ENCODE assay signal across 13 mouse cellular contexts in the genomic region with DNA sequence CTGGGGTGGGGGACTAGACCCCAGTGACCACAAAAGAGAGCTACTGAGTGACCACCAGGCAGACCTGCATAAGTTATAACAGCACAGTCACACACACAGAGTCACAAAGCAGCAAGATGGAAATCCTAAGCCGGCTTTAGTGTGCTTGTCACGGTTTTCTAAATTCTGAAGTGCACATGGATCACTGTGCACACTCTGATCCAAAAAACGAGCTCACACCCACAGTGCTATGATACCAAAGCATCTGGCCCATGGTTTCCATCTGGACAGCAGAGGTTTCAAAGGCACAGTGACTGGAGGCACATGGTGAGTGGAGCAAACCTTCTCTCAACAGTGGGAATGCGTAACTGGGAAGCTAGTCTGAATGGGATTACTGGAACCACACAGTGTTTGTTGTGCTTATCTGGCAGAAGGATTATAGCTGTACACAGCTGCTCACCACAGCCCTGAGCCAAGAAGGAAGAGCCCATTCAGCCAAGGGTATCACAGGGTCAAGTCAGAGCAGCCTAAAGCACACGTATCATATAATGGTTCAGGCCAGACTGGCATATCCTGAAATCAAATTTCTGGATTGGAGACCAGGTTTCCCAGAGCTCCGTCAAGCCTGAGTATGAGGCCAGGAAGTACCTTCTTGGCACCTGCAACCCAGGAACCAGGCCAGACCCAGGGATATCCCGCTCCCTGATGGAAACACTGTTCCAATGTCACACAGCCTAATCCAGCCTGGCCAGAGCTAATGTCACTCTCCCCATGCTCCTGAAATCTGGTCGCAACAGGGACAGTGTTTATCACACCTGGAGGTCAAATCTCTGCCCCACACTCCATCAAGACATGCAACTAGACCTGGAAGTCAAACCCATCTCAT. TPM values are rescaled to one million over a fixed set of nuclear protein-coding genes. Genes with fewer than 3 reads are reported as not detected.
DNase-seq lines count a peak whose midpoint lies in the region; ATAC-seq lines count a peak whose summit lies in the region.
"Had no signal": no experiment of that assay in that cellular context is flagged by ENCODE, and none has a peak within 500 bp of the region (broad histone marks: within the 10 kb centered on the region; RNA-seq: fewer than 3 reads in every experiment).

No protein-coding gene starts in this region.

- H3K4me3 ChIP-seq in hindbrain, embryonic 13.5 days = no peak overlapping the region
- no peak overlapping the region for H3K4me3 ChIP-seq in hindbrain, embryonic 10.5 days
- H3K4me3 ChIP-seq in midbrain, embryonic 14.5 days (replicated peaks; ENCODE audit: low read depth, low read length) = no peak overlapping the region
- H3K4me3 ChIP-seq: kidney, embryonic 15.5 days had no signal

- H3K9ac ChIP-seq in hindbrain, embryonic 13.5 days = no peak overlapping the region
- no peak overlapping the region for H3K9ac ChIP-seq in midbrain, embryonic 14.5 days (replicated peaks; ENCODE audit: low read length)
- H3K9ac ChIP-seq: kidney, embryonic 15.5 days; liver, embryonic 14.5 days had no signal

- no peak overlapping the region for H3K4me2 ChIP-seq in hindbrain, embryonic 13.5 days
- no peak overlapping the region for H3K4me2 ChIP-seq in midbrain, embryonic 14.5 days (ENCODE audit: low read length)
- H3K4me2 ChIP-seq: kidney, embryonic 15.5 days had no signal

- 91% methylated on average over 8 of the region's 8 CpGs for WGBS in hindbrain, embryonic 13.5 days
- WGBS in hindbrain, embryonic 10.5 days = 94% methylated on average over 8 of the region's 8 CpGs
- 72% methylated on average over 8 of the region's 8 CpGs for whole genome bisulfite sequencing in midbrain, embryonic 14.5 days

- H3K36me3 ChIP-seq in hindbrain, embryonic 13.5 days = peaks cover 57% of the 10 kb centered on the region
- H3K36me3 ChIP-seq in hindbrain, embryonic 10.5 days = peaks cover 60% of the 10 kb centered on the region
- H3K36me3 ChIP-seq in midbrain, embryonic 14.5 days (ENCODE audit: control insufficient read depth, insufficient read depth, low read length) = peaks cover 64% of the 10 kb centered on the region

- DNase-seq in cerebellum, adult 11 months = peak; percentile 8
- DNase-seq in cerebellum, adult 8-10 months = no peak
- no peak for DNase-seq in hindbrain, embryonic 10.5 days (ENCODE audit: low spot score)
- DNase-seq in cerebellum, postnatal 10 days = peak; percentile 77 to 78
- peak; percentile 28 for DNase-seq in midbrain, embryonic 14.5 days
- DNase-seq in adrenal gland, postnatal 4 days (ENCODE audit: low spot score in 2 of 2) = no peak

- no peaks in the 10 kb centered on the region for H3K4me1 ChIP-seq in hindbrain, embryonic 13.5 days (replicated peaks)
- H3K4me1 ChIP-seq in hindbrain, embryonic 10.5 days (replicated peaks) = peaks cover 6% of the 10 kb centered on the region; the same call in 1 of the 2 replicates
- no peaks in the 10 kb centered on the region for H3K4me1 ChIP-seq in midbrain, embryonic 14.5 days (ENCODE audit: control insufficient read depth, insufficient read depth, low read length)
- H3K4me1 ChIP-seq: kidney, embryonic 15.5 days had no signal

- H3K27ac ChIP-seq in hindbrain, embryonic 13.5 days = no peak overlapping the region
- H3K27ac ChIP-seq in hindbrain, embryonic 10.5 days = no peak overlapping the region
- H3K27ac ChIP-seq in midbrain, embryonic 14.5 days (replicated peaks; ENCODE audit: low read depth, low read length) = no peak overlapping the region
- H3K27ac ChIP-seq: kidney, embryonic 15.5 days; liver, embryonic 14.5 days had no signal

- peak; percentile 47; the same call in 1 of the 2 replicates for ATAC-seq in hindbrain, embryonic 13.5 days (ENCODE audit: low FRiP score)
- ATAC-seq in midbrain, embryonic 14.5 days (ENCODE audit: low FRiP score, low TSS enrichment) = peak; percentile 39; the same call in 1 of the 2 replicates
- ATAC-seq in erythroid progenitor cell, adult 5-6 weeks (replicated peaks; ENCODE audit: low FRiP score, poor library complexity, severe bottlenecking) = no peak

- no peaks in the 10 kb centered on the region for H3K27me3 ChIP-seq in hindbrain, embryonic 13.5 days
- no peaks in the 10 kb centered on the region for H3K27me3 ChIP-seq in hindbrain, embryonic 10.5 days (ENCODE audit: insufficient read depth, poor library complexity, severe bottlenecking)
- no peaks in the 10 kb centered on the region for H3K27me3 ChIP-seq in midbrain, embryonic 14.5 days (ENCODE audit: control insufficient read depth, insufficient read depth, low read length)
- H3K27me3 ChIP-seq: kidney, embryonic 15.5 days had no signal

- no peaks in the 10 kb centered on the region for H3K9me3 ChIP-seq in hindbrain, embryonic 13.5 days
- no peaks in the 10 kb centered on the region for H3K9me3 ChIP-seq in hindbrain, embryonic 10.5 days
- H3K9me3 ChIP-seq in midbrain, embryonic 14.5 days (ENCODE audit: control insufficient read depth, low read length) = no peaks in the 10 kb centered on the region
- H3K9me3 ChIP-seq: G1E; kidney, embryonic 15.5 days had no signal

RNA-seq across cellular contexts. Expression of a gene that starts 24.3 kb away (rescaled TPM):
- polyA plus RNA-seq in hindbrain, embryonic 13.5 days (2015; fragmentation: Nextera tagmentation; extraction: Ambion mirVana) = 25.1 and 36.5 TPM in 2 replicates
- polyA plus RNA-seq in hindbrain, embryonic 10.5 days (2016; fragmentation: Nextera tagmentation; extraction: Ambion mirVana) = 0.91 and 9.8 TPM in 2 replicates
- polyA plus RNA-seq in midbrain, embryonic 14.5 days (2014; fragmentation: Nextera tagmentation; extraction: Ambion mirVana) = 8.2 and 13.5 TPM in 2 replicates
- total RNA-seq in adrenal gland, postnatal 4 days (2021) = 10 to 100 TPM; 56.9 to 57.7 TPM
- total RNA-seq in erythroid progenitor cell, adult 5-6 weeks (2015; ENCODE audit: low replicate concordance) = not detected in 2 replicates
- not detected in 2 replicates for total RNA-seq in erythroid progenitor cell, adult 5-6 weeks (2017; ENCODE audit: low replicate concordance)
- total RNA-seq: common myeloid progenitor, adult 5-6 weeks; megakaryocyte, adult 5-6 weeks had no signal
- polyA plus RNA-seq: G1E had no signal

Comparison
In these comparisons a context has a peak if more than half of its experiments do, and no peak if none do; other contexts are left out.
1. DNase-seq: peak in cerebellum, adult 11 months (single experiment), cerebellum, postnatal 10 days (2 of 2) and midbrain, embryonic 14.5 days (single experiment); none in cerebellum, adult 8-10 months (single experiment), hindbrain, embryonic 10.5 days (single experiment) and adrenal gland, postnatal 4 days (0 of 2).